Mouse (Mus musculus) C2C12 (cell line): Measurements from ENCODE around the gene Nlrp2.

Experiments used
- CEBPB ChIP-seq: IDR thresholded peaks from one replicate; pipeline ENCODE4 v1.6.1; 2011; ENCODE audit warnings: low read depth, mild to moderate bottlenecking, control low read depth, moderate library complexity
- CTCF ChIP-seq: IDR thresholded peaks from one replicate; pipeline ENCODE4 v1.5.1; 2011; ENCODE audit not compliant: control insufficient read depth, insufficient read depth, insufficient read length
- FOSL1 ChIP-seq: IDR thresholded peaks from one replicate; pipeline ENCODE4 v1.8.0; 2011; ENCODE audit warnings: mild to moderate bottlenecking, low read length; ENCODE audit not compliant: poor library complexity, insufficient read depth, severe bottlenecking
- MAX ChIP-seq: IDR thresholded peaks from one replicate; pipeline ENCODE4 v1.6.1; 2011; ENCODE audit warnings: mild to moderate bottlenecking, control low read depth
- MYOG ChIP-seq: IDR thresholded peaks from one replicate; pipeline ENCODE4 v1.6.1; 2011; ENCODE audit not compliant: control insufficient read depth, insufficient read length; ENCODE audit errors: extremely low read depth
- USF1 ChIP-seq: IDR thresholded peaks from one replicate; pipeline ENCODE4 v1.6.1; 2011; ENCODE audit warnings: low read depth, mild to moderate bottlenecking, control low read depth, moderate library complexity

GRCm38 (mm10) chr7:5366724-5367123, 15.9 kb upstream of the Nlrp2 start:
- TF ChIP-seq CTCF (no peak), MAX (no peak), FOSL1 (no peak), CEBPB (no peak), MYOG (no peak), USF1 (no peak)
